Mouse (Mus musculus) MEL (cell line): ENCODE measurements around the gene Lcp1.

Experiments used
- CHD1 ChIP-seq: IDR thresholded peaks from 2 replicates; pipeline ENCODE4 v1.6.1; 2012; ENCODE audit warnings: low read depth, mild to moderate bottlenecking, inconsistent platforms, low read length, improper control_type of control experiment
- CTCF ChIP-seq, 3 experiments: IDR thresholded peaks in 2 of 3; conservative IDR thresholded peaks in 1 of 3; 2 replicates each; pipeline ENCODE4 v1.5.1; 2011 to 2012; ENCODE audit warnings: low read length in 3 of 3, low read depth in 2 of 3, mild to moderate bottlenecking in 2 of 3, improper control_type of control experiment in 1 of 3, inconsistent platforms in 1 of 3, mixed read lengths in 1 of 3, moderate library complexity in 1 of 3; ENCODE audit not compliant: control insufficient read depth in 1 of 3, insufficient read depth in 1 of 3, poor library complexity in 1 of 3, severe bottlenecking in 1 of 3
- E2F4 ChIP-seq: IDR thresholded peaks from 2 replicates; pipeline ENCODE4 v1.6.1; 2011; ENCODE audit warnings: low read depth, low read length, improper control_type of control experiment, borderline replicate concordance
- EP300 ChIP-seq, 2 experiments: IDR thresholded peaks; 2 replicates each; pipeline ENCODE4 v1.6.1; 2011; ENCODE audit warnings: improper control_type of control experiment in 2 of 2, low read length in 2 of 2, low read depth in 1 of 2, mild to moderate bottlenecking in 1 of 2
- ETS1 ChIP-seq: IDR thresholded peaks from 2 replicates; pipeline ENCODE4 v1.6.1; 2012; ENCODE audit warnings: low read depth, mild to moderate bottlenecking, inconsistent platforms, low read length, improper control_type of control experiment, moderate library complexity
- MAX ChIP-seq: IDR thresholded peaks from 2 replicates; pipeline ENCODE4 v1.6.1; 2011; ENCODE audit warnings: low read length, improper control_type of control experiment
- MAZ ChIP-seq: IDR thresholded peaks from 2 replicates; pipeline ENCODE4 v1.6.1; 2012; ENCODE audit warnings: low read depth, mild to moderate bottlenecking, inconsistent platforms, low read length, improper control_type of control experiment
- POLR2A ChIP-seq, 2 experiments: IDR thresholded peaks; 2 replicates each; pipeline ENCODE4 v1.6.1; 2011 to 2012; ENCODE audit warnings: low read length in 2 of 2, mild to moderate bottlenecking in 2 of 2, control low read depth in 1 of 2, improper control_type of control experiment in 1 of 2, low read depth in 1 of 2, moderate library complexity in 1 of 2; ENCODE audit not compliant: control insufficient read depth in 1 of 2, insufficient read depth in 1 of 2, poor library complexity in 1 of 2
- POLR2AphosphoS2 ChIP-seq: IDR thresholded peaks from 2 replicates; pipeline ENCODE4 v1.6.1; 2011; ENCODE audit warnings: low read length, improper control_type of control experiment
- TAL1 ChIP-seq: IDR thresholded peaks from 2 replicates; pipeline ENCODE4 v1.6.1; 2012; ENCODE audit warnings: mild to moderate bottlenecking, inconsistent platforms, low read length, moderate library complexity, mixed read lengths
- TBP ChIP-seq: IDR thresholded peaks from 2 replicates; pipeline ENCODE4 v1.8.0; 2011; ENCODE audit warnings: low read depth, low read length, improper control_type of control experiment
- ZC3H11A ChIP-seq: IDR thresholded peaks from 2 replicates; pipeline ENCODE4 v1.6.1; 2012; ENCODE audit warnings: low read depth, mild to moderate bottlenecking, inconsistent platforms, low read length, improper control_type of control experiment
- ZMIZ1 ChIP-seq: IDR thresholded peaks from 2 replicates; pipeline ENCODE4 v1.6.1; 2012; ENCODE audit warnings: low read depth, mild to moderate bottlenecking, inconsistent platforms, low read length, improper control_type of control experiment, moderate library complexity

- no peak for TF ChIP-seq E2F4
- no peak for TF ChIP-seq CHD1
- TF ChIP-seq POLR2A (IDR thresholded peaks at IDR 0.05; ENCODE audit: control insufficient read depth in 1 of 2, insufficient read depth in 1 of 2, low read depth in 1 of 2, low read length in 2 of 2, poor library complexity in 1 of 2), result no peak
- TF ChIP-seq CTCF (IDR thresholded peaks at IDR 0.05 in 2 of 3, conservative IDR thresholded peaks at IDR 0.05 in 1 of 3; ENCODE audit: control insufficient read depth in 1 of 3, insufficient read depth in 1 of 3, low read depth in 2 of 3, low read length in 3 of 3, poor library complexity in 1 of 3, severe bottlenecking in 1 of 3), result no peak
- TF ChIP-seq TBP, result no peak
- no peak for TF ChIP-seq MAX
- TF ChIP-seq POLR2AphosphoS2, result no peak
- peak; percentile 75 to 76 for TF ChIP-seq EP300 (IDR thresholded peaks at IDR 0.05; ENCODE audit: low read depth in 1 of 2, low read length in 2 of 2)
- TF ChIP-seq ZMIZ1, result no peak
- TF ChIP-seq TAL1, result peak; percentile 54
- peak; percentile 36; the same call in 1 of the 2 replicates for TF ChIP-seq ETS1
- no peak; the same call in 1 of the 2 replicates for TF ChIP-seq MAZ
- no peak for TF ChIP-seq ZC3H11A
Measured at GRCm38 (mm10) chr14:75185796-75186594, 55.1 kb downstream of the Lcp1 start.
